Mouse (Mus musculus): Measurements from ENCODE around the gene Cd63. TPM values are rescaled to one million over a fixed set of nuclear protein-coding genes. Genes with fewer than 3 reads are reported as not detected.

Cd63 gene
- polyA plus RNA-seq, 2 experiments = 448 to 957 TPM

DNA sequence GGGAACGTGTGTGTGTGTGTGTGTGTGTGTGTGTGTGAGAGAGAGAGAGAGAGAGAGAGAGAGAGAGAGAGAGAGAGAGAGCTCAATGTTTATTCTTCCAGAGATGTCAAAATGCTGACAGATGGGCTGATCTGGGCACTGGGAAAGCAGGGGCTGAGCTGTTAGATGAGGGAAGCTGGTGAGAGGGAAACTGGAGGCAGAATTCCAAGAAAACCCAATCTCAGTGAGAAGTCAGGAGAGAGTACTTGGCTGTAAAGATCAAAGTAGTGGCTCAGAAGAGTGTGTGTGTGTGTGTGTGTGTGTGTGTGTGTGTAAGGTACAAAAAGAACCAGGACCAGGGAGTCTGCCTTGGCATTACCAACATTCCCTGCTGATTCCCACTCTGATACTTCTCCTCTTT is 3.3 kb upstream of the Cd63 start:
- Histone ChIP-seq H3K9me3 (ENCODE audit: control insufficient read depth, low read length) (no peaks in the 10 kb centered on the region), H3K27ac (replicated peaks; ENCODE audit: low read depth, low read length) (no peak overlapping the region), H3K4me2 (replicated peaks; ENCODE audit: low read depth, low read length, severe bottlenecking) (no peak overlapping the region), H3K4me1 (ENCODE audit: control insufficient read depth, insufficient read depth, low read length) (peaks cover 8% of the 10 kb centered on the region), H3K36me3 (ENCODE audit: control insufficient read depth, insufficient read depth, low read length) (no peaks in the 10 kb centered on the region), H3K9ac (ENCODE audit: low read depth, low read length, severe bottlenecking) (no peak overlapping the region), H3K4me3 (replicated peaks; ENCODE audit: low read length) (no peak overlapping the region), H3K27me3 (ENCODE audit: control insufficient read depth, insufficient read depth, low read length) (peaks cover 5% of the 10 kb centered on the region; the same call in 1 of the 2 replicates)
- TF ChIP-seq POLR2A (IDR thresholded peaks at IDR 0.05; ENCODE audit: borderline replicate concordance, extremely low read depth, insufficient read depth, insufficient read length) = no peak
- WGBS = 13% methylated on average over 1 of the region's 1 CpGs
- ATAC-seq (ENCODE audit: low FRiP score, low read depth) (no peak), DNase-seq (ENCODE audit: low spot score) (no peak)

DNA sequence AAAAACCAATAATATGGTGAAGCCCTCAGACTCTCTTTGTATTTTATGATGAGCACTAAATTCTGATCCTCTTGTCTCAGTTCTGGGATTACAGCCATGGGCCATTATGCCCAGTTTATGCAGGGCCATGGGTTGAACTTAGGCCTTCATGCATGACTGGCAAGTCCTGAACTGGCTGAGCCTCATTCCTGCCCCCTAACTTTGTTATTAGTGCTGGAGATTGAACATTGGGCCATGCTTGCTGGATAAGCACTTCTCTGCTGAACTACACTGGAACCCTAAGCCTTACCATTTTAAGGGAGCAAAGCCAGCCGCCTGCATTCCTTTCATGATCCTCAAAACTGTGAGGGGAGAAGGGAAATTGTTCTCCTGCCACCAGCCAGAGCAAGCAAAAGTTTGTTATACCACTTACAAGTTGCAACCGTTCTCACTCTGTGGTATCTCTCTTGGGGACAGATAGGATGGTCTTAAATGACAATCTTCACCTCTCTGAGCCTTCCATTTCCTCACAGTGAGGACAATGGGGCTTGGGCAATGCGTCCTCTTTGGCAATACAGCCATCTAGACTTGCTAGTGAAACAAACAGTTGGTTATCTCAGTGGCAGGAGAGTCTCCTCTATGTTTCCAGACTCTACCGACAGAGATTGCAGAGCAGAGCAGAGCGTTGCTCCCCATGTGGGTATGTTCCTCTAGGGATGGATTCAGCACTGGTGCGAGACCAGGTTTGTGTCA is 864 bp upstream of the Cd63 start:
- no peaks in the 10 kb centered on the region for H3K9me3 ChIP-seq (ENCODE audit: control insufficient read depth, low read length)
- H3K4me1 ChIP-seq (ENCODE audit: control insufficient read depth, insufficient read depth, low read length) = peaks cover 8% of the 10 kb centered on the region
- no peak overlapping the region for H3K4me3 ChIP-seq (replicated peaks; ENCODE audit: low read length)
- DNase-seq (ENCODE audit: low spot score) (no peak), ATAC-seq (ENCODE audit: low FRiP score, low read depth) (no peak)
- WGBS = 82% methylated on average over 6 of the region's 6 CpGs
- TF ChIP-seq POLR2A (IDR thresholded peaks at IDR 0.05; ENCODE audit: borderline replicate concordance, extremely low read depth, insufficient read depth, insufficient read length) = no peak
- H3K9ac ChIP-seq (ENCODE audit: low read depth, low read length, severe bottlenecking) = no peak overlapping the region
- H3K4me2 ChIP-seq (replicated peaks; ENCODE audit: low read depth, low read length, severe bottlenecking) = no peak overlapping the region
- no peak overlapping the region for H3K27ac ChIP-seq (replicated peaks; ENCODE audit: low read depth, low read length)
- H3K27me3 ChIP-seq (ENCODE audit: control insufficient read depth, insufficient read depth, low read length) = peaks cover 5% of the 10 kb centered on the region; the same call in 1 of the 2 replicates
- H3K36me3 ChIP-seq (ENCODE audit: control insufficient read depth, insufficient read depth, low read length) = no peaks in the 10 kb centered on the region

GRCm38 (mm10) chr10:128901409-128901808 is 620 bp downstream of the Cd63 start:
- TF ChIP-seq POLR2A (IDR thresholded peaks at IDR 0.05; ENCODE audit: borderline replicate concordance, extremely low read depth, insufficient read depth, insufficient read length) = no peak
- 86% methylated on average over 1 of the region's 1 CpGs for WGBS
- no peak overlapping the region for H3K27ac ChIP-seq (replicated peaks; ENCODE audit: low read depth, low read length)
- H3K4me3 ChIP-seq (replicated peaks; ENCODE audit: low read length) = no peak overlapping the region
- no peak overlapping the region for H3K9ac ChIP-seq (ENCODE audit: low read depth, low read length, severe bottlenecking)
- DNase-seq (ENCODE audit: low spot score) = no peak
- no peak overlapping the region for H3K4me2 ChIP-seq (replicated peaks; ENCODE audit: low read depth, low read length, severe bottlenecking)
- no peaks in the 10 kb centered on the region for H3K27me3 ChIP-seq (ENCODE audit: control insufficient read depth, insufficient read depth, low read length)
- ATAC-seq (ENCODE audit: low FRiP score, low read depth) = no peak
- no peaks in the 10 kb centered on the region for H3K9me3 ChIP-seq (ENCODE audit: control insufficient read depth, low read length)
- no peaks in the 10 kb centered on the region for H3K36me3 ChIP-seq (ENCODE audit: control insufficient read depth, insufficient read depth, low read length)
- peaks cover 8% of the 10 kb centered on the region for H3K4me1 ChIP-seq (ENCODE audit: control insufficient read depth, insufficient read depth, low read length)

GRCm38 (mm10) chr10:128902409-128902988 is 1.7 kb downstream of the Cd63 start:
- Histone ChIP-seq H3K9ac (ENCODE audit: low read depth, low read length, severe bottlenecking) (no peak overlapping the region), H3K27ac (replicated peaks; ENCODE audit: low read depth, low read length) (no peak overlapping the region), H3K9me3 (ENCODE audit: control insufficient read depth, low read length) (no peaks in the 10 kb centered on the region), H3K4me3 (replicated peaks; ENCODE audit: low read length) (no peak overlapping the region), H3K36me3 (ENCODE audit: control insufficient read depth, insufficient read depth, low read length) (no peaks in the 10 kb centered on the region), H3K4me1 (ENCODE audit: control insufficient read depth, insufficient read depth, low read length) (no peaks in the 10 kb centered on the region), H3K27me3 (ENCODE audit: control insufficient read depth, insufficient read depth, low read length) (no peaks in the 10 kb centered on the region), H3K4me2 (replicated peaks; ENCODE audit: low read depth, low read length, severe bottlenecking) (no peak overlapping the region)
- WGBS = 64% methylated on average over 3 of the region's 3 CpGs
- no peak for ATAC-seq (ENCODE audit: low FRiP score, low read depth)
- DNase-seq (ENCODE audit: low spot score) = no peak
- TF ChIP-seq POLR2A (IDR thresholded peaks at IDR 0.05; ENCODE audit: borderline replicate concordance, extremely low read depth, insufficient read depth, insufficient read length) = no peak

- no peaks in the 10 kb centered on the region for H3K9me3 ChIP-seq (ENCODE audit: control insufficient read depth, low read length)
- 77% methylated on average over 5 of the region's 5 CpGs for WGBS
- no peak overlapping the region for H3K4me2 ChIP-seq (replicated peaks; ENCODE audit: low read depth, low read length, severe bottlenecking)
- no peaks in the 10 kb centered on the region for H3K27me3 ChIP-seq (ENCODE audit: control insufficient read depth, insufficient read depth, low read length)
- H3K4me3 ChIP-seq (replicated peaks; ENCODE audit: low read length) = no peak overlapping the region
- H3K27ac ChIP-seq (replicated peaks; ENCODE audit: low read depth, low read length) = no peak overlapping the region
- H3K4me1 ChIP-seq (ENCODE audit: control insufficient read depth, insufficient read depth, low read length) = peaks cover 5% of the 10 kb centered on the region
- no peak overlapping the region for H3K9ac ChIP-seq (ENCODE audit: low read depth, low read length, severe bottlenecking)
- no peak for TF ChIP-seq POLR2A (IDR thresholded peaks at IDR 0.05; ENCODE audit: borderline replicate concordance, extremely low read depth, insufficient read depth, insufficient read length)
- no peaks in the 10 kb centered on the region for H3K36me3 ChIP-seq (ENCODE audit: control insufficient read depth, insufficient read depth, low read length)
- ATAC-seq (ENCODE audit: low FRiP score, low read depth) (no peak), DNase-seq (ENCODE audit: low spot score) (no peak)
Measured at GRCm38 (mm10) chr10:128904812-128905211, 4.0 kb downstream of the Cd63 start.
